Mouse (Mus musculus): Measurements from ENCODE around the gene Fbp1. TPM values are rescaled to one million over a fixed set of nuclear protein-coding genes. Genes with fewer than 3 reads are reported as not detected.

The Fbp1 gene
- polyA plus RNA-seq, 1 experiment from 2014 or later: 2.9 TPM

DNA sequence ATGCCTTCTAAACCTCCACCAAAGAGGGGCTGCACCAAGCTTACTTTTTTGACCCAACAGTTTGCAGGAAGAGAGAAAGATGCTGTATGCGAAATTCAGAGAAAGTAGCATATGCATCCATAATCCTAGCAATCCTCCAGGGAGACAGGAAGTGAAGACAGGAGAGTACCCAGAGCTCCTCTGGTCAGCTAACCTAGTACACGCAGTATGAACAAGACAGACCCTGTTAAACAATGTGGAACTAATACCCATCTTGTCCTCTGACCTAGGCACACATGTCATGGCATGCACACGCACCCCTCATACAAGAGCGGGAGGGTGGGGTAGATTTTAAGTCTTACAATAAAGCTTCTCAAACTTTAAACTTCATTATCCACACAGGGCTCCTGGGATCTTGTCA is 22.1 kb upstream of the Fbp1 start:
- Histone ChIP-seq H3K4me3 (no peak overlapping the region), H3K4me2 (no peak overlapping the region), H3K27me3 (no peaks in the 10 kb centered on the region), H3K36me3 (no peaks in the 10 kb centered on the region), H3K4me1 (replicated peaks) (peaks cover 18% of the 10 kb centered on the region), H3K9ac (no peak overlapping the region), H3K27ac (replicated peaks) (no peak overlapping the region), H3K9me3 (no peaks in the 10 kb centered on the region)
- ATAC-seq (ENCODE audit: low read depth): no peak
- 86% methylated on average over 4 of the region's 4 CpGs for WGBS

DNA sequence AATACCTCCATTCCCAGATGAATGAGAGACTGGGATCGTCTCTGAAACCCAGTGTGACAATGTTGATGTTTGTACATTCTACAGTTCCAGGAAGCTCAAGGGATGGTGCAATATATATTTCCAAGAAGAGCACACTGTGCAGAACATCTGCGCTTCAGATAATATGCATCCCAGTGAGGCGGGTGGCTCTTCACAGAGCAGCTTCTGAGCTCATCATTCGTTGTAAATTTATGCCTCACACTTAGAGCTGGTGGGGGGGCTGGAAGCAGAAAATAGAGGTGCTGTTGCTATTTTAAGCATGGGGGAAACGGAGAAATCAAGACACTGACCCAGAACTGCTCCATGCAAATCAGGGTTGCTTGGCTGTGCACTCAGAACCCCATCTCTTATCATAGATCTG is 21.7 kb upstream of the Fbp1 start:
- no peak overlapping the region for H3K9ac ChIP-seq
- no peak overlapping the region for H3K27ac ChIP-seq (replicated peaks)
- H3K4me2 ChIP-seq: no peak overlapping the region
- WGBS: 65% methylated on average over 5 of the region's 5 CpGs
- H3K27me3 ChIP-seq: no peaks in the 10 kb centered on the region
- no peak for ATAC-seq (ENCODE audit: low read depth)
- peaks cover 18% of the 10 kb centered on the region for H3K4me1 ChIP-seq (replicated peaks)
- no peak overlapping the region for H3K4me3 ChIP-seq
- no peaks in the 10 kb centered on the region for H3K9me3 ChIP-seq
- H3K36me3 ChIP-seq: no peaks in the 10 kb centered on the region

DNA sequence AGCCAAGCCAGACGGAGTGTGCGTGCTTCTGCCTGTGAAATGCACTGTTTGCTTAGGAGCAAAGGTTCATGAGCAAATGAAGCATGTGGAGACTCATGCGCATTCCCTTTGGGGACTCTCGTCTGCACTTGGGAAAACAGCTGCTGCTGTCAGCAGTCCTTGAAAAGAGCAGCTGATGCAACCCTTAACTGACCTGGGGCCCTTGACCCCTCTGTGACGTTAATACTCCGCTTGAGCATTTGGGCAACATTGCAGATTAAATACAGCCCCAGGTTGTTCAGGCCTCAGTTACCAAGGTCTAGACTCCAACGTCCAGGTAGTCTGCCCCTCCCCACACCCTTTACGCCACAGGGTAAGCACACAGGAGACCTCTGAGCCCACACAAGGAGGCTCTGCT is 20.1 kb upstream of the Fbp1 start:
- Histone ChIP-seq H3K27ac (replicated peaks) (peak overlapping the region; percentile 63), H3K4me2 (peak overlapping the region; percentile 35)
- ATAC-seq (ENCODE audit: low read depth): peak; percentile 53; the same call in 1 of the 2 replicates

DNA sequence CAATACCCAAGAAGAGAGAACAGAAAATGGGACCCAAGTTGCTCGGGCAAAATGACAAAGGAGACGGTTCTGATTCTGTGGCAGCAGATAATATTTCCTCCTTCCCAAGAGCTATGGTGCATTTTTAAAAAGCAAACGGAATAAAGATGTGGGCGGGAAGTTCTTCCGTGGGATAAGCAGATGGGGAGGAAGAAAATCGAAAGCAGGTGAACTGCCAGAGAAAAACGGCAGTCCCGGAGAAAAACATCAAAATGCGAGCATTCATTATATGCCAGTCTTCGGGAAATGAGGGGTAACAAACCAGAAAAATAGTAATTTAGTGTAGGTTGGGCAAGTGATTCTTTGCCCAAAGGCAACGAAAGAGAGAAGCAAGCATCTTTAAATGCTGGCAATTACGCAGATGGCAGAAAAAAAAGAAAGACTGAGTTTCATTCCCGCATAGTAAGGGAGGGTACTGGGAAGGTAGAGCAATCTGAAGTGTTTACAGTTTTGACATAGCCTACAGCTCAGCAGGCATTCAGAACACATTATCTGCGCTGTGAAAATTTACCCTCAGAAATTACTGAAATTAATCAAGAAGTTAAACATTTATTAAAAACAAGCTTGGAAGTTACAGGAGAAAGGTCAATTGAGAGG is 19.6 kb upstream of the Fbp1 start:
- Histone ChIP-seq H3K36me3 (no peaks in the 10 kb centered on the region), H3K9ac (no peak overlapping the region), H3K27me3 (no peaks in the 10 kb centered on the region), H3K27ac (replicated peaks) (peak overlapping the region; percentile 63), H3K4me3 (no peak overlapping the region), H3K4me1 (replicated peaks) (peaks cover 18% of the 10 kb centered on the region), H3K4me2 (peak overlapping the region; percentile 35), H3K9me3 (no peaks in the 10 kb centered on the region)
- WGBS: 61% methylated on average over 14 of the region's 14 CpGs
- no peak for ATAC-seq (ENCODE audit: low read depth)

More for the DNA sequence above, 20.1 kb upstream of the Fbp1 start:
- H3K36me3 ChIP-seq: no peaks in the 10 kb centered on the region
- H3K4me1 ChIP-seq (replicated peaks): peaks cover 18% of the 10 kb centered on the region
- 28% methylated on average over 8 of the region's 8 CpGs for WGBS
- H3K27me3 ChIP-seq: no peaks in the 10 kb centered on the region
- no peak overlapping the region for H3K4me3 ChIP-seq
- H3K9ac ChIP-seq: no peak overlapping the region
- no peaks in the 10 kb centered on the region for H3K9me3 ChIP-seq

DNA sequence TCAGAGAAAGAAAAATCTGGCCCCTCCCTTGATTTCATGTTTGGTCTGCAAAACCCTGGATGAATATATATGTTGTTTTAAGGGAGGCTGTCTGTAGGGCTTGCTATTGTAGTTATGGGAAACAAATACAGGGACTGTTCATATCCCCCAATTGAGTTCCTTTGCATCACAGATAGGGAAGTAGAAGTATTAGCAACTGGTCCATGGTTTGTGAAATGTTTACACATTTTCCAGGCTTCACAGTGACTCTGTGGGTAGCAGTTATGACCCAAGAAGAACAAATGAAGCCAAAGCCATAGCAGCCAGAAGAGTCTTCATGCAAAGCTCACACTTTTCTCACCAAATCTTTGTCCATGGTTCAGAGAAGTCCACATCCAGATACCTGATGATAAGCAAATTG is 13.1 kb upstream of the Fbp1 start:
- Histone ChIP-seq H3K9ac (no peak overlapping the region), H3K4me3 (no peak overlapping the region), H3K4me2 (no peak overlapping the region), H3K27me3 (no peaks in the 10 kb centered on the region), H3K36me3 (no peaks in the 10 kb centered on the region), H3K4me1 (replicated peaks) (no peaks in the 10 kb centered on the region), H3K9me3 (no peaks in the 10 kb centered on the region), H3K27ac (replicated peaks) (no peak overlapping the region)
- ATAC-seq (ENCODE audit: low read depth): no peak

DNA sequence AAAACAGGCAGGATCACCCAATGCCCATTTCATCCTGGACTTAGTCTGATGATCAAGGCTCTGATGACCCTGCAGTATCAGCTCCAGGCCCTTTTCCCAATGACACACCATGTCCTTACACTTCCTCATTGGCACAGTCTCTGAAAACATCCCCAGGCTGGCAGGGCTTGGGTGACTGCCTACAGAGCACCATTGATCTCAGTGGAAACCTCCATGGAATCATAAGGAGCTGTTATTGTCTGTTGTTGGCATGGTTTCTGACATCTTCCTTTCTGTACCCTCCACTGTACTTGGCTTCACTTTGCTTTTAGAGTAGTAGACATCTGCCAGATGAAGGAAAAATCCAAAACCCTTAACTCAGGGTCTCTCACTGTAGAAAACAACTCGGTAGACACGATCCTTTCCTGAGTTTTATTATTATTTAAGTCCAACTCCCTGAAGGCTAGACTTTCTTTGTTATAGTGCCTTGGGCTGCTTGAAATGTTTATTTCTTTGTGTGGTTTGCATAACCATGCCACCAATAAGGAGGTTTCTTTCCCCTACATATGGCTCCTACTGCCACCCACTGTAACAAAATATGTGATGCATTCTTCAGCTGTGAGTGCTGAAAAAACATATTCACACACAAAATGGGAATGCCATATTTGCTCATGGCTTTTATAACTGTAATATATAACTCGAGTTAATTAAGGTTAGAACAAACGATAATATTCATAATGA is 10.0 kb upstream of the Fbp1 start:
- H3K9me3 ChIP-seq: no peaks in the 10 kb centered on the region
- no peak overlapping the region for H3K4me2 ChIP-seq
- no peak overlapping the region for H3K27ac ChIP-seq (replicated peaks)
- H3K4me3 ChIP-seq: no peak overlapping the region
- H3K4me1 ChIP-seq (replicated peaks): no peaks in the 10 kb centered on the region
- no peaks in the 10 kb centered on the region for H3K36me3 ChIP-seq
- H3K9ac ChIP-seq: no peak overlapping the region
- H3K27me3 ChIP-seq: no peaks in the 10 kb centered on the region
- ATAC-seq (ENCODE audit: low read depth): no peak
- 86% methylated on average over 4 of the region's 4 CpGs for WGBS

DNA sequence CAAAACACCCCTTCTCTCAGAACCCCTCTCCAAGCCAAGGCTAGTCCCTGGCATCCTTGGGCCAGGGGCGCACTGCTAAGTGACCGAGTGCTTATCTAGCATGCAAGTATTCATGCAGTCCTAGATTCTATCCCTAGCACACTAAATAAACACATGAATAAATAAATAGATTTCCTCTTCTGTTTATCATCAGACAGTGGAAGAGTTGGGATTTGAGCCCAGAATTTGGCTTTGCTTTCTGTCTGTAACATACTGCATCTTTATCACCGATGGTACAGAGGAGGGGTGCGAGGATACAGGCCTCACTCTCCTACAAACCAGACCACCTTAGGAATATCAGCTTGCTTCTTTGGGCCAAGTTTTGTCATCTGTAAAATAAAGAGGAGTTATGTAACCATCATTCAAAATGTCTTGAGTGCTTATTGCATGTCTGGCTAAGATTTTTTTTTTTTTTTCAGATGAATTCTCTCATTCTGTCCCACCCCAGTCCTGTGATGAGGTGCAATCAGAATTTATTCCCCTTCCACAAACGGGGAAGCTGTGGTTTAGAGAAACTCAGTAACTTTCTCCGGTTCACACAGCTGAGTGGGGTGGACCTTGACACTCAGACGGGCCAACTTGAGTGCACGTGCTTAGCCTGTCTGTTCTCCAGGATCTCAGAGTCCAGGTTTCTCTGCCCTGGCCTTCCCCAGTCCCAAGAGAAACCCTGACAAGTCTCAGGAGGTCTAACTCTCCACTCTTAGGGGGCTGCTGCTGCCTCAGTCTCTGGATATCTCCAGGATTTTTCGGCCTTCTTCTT is 5.2 kb upstream of the Fbp1 start:
- no peaks in the 10 kb centered on the region for H3K36me3 ChIP-seq
- H3K27me3 ChIP-seq: peaks cover 24% of the 10 kb centered on the region
- H3K4me2 ChIP-seq: no peak overlapping the region
- H3K4me3 ChIP-seq: no peak overlapping the region
- peaks cover under 1% of the 10 kb centered on the region; the same call in 1 of the 2 replicates for H3K4me1 ChIP-seq (replicated peaks)
- 87% methylated on average over 9 of the region's 9 CpGs for WGBS
- H3K27ac ChIP-seq (replicated peaks): no peak overlapping the region
- no peak overlapping the region for H3K9ac ChIP-seq
- no peaks in the 10 kb centered on the region for H3K9me3 ChIP-seq
- ATAC-seq (ENCODE audit: low read depth): no peak

DNA sequence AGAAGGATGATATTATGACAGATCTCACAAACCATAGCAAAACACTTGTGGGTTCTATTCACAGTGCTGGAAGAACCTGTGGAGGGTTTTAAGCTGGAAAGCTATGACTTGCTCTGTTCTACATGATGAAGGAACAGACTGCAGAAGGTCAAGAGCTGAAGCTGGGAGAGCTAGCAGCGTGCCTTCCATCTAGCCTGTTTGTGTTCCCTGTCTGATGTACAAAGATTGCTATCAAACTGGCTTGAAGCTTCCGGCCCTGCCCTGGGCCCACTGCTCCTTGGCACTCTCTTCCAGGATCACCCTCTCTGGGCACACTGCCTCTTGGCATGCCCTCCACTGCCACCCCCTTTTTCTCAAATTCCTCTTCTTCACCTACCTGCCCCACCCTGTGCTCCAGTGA is 1.2 kb upstream of the Fbp1 start:
- no peak for ATAC-seq (ENCODE audit: low read depth)
- Histone ChIP-seq H3K27me3 (peaks cover 47% of the 10 kb centered on the region), H3K4me3 (no peak overlapping the region), H3K9ac (no peak overlapping the region), H3K4me1 (replicated peaks) (peaks cover 9% of the 10 kb centered on the region), H3K9me3 (no peaks in the 10 kb centered on the region), H3K36me3 (no peaks in the 10 kb centered on the region), H3K4me2 (no peak overlapping the region), H3K27ac (replicated peaks) (no peak overlapping the region)
- WGBS: 97% methylated on average over 2 of the region's 2 CpGs

DNA sequence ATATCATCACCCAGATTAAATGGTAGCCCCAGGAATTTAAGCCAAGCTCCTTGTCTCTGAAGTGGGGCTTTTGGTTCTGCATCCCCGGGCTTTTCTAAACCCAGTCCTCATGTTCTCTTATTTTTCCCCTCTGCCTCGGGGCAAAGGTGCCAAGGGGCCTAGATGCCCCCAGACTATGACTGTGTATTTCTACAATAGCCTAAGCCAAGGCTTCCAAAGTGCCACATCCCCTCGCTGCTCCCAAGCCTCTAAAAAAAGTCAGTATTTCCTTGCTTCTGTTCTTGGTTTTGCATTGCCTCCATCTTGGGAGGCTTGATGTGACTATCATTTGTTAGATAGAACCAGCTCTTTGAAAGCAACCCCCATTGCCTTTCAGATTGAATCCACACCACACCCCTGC is 3.5 kb downstream of the Fbp1 start:
- Histone ChIP-seq H3K4me1 (replicated peaks) (peaks cover 15% of the 10 kb centered on the region), H3K36me3 (no peaks in the 10 kb centered on the region), H3K9me3 (no peaks in the 10 kb centered on the region), H3K4me3 (no peak overlapping the region), H3K27me3 (peaks cover 36% of the 10 kb centered on the region), H3K9ac (no peak overlapping the region), H3K4me2 (no peak overlapping the region), H3K27ac (replicated peaks) (no peak overlapping the region)
- 85% methylated on average over 3 of the region's 3 CpGs for WGBS
- no peak for ATAC-seq (ENCODE audit: low read depth)

DNA sequence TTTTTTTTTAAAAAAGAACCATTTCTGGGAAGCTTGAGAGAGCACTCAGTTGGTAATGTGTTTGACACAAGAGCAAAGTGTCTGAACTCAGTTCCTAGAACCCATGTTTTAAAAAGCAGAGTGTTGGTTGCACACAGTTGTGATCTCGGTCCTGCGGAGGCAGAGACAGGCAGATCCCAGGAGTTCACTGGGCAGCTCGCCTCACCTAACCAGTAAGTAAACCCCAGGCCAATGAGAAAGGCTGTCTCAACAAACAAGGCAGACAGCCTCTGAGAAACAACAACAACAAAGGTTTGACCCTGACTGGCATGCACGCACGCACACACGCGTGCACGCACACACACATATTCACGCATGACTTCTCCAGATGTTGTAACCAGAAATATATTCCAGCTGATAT is 4.2 kb downstream of the Fbp1 start:
- Histone ChIP-seq H3K9me3 (no peaks in the 10 kb centered on the region), H3K4me3 (no peak overlapping the region), H3K27me3 (peaks cover 30% of the 10 kb centered on the region), H3K27ac (replicated peaks) (no peak overlapping the region), H3K4me1 (replicated peaks) (peaks cover 17% of the 10 kb centered on the region), H3K36me3 (no peaks in the 10 kb centered on the region), H3K9ac (no peak overlapping the region), H3K4me2 (no peak overlapping the region)
- no peak for ATAC-seq (ENCODE audit: low read depth)
- 90% methylated on average over 9 of the region's 9 CpGs for WGBS

DNA sequence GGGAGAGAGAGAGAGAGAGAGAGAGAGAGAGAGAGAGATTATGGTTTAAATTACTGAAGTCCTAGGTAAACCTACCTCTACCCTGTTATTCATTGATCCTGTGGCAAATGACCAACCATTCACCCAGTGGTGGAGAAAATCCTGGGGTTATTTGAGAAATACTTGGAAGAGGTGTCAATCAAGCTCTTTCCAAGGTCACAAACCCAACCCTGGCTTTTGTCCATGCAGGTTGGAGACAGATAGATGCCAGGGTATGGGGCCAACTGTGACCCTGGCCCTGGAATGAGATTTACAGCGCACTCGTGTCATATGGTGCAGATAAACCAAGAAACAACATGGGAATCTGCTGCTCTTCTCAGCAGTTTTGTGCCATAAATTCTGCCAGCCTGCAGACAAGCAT is 4.6 kb downstream of the Fbp1 start:
- no peaks in the 10 kb centered on the region for H3K9me3 ChIP-seq
- no peak overlapping the region for H3K9ac ChIP-seq
- H3K27ac ChIP-seq (replicated peaks): no peak overlapping the region
- peaks cover 25% of the 10 kb centered on the region for H3K27me3 ChIP-seq
- no peaks in the 10 kb centered on the region for H3K36me3 ChIP-seq
- H3K4me1 ChIP-seq (replicated peaks): peaks cover 17% of the 10 kb centered on the region
- H3K4me2 ChIP-seq: no peak overlapping the region
- H3K4me3 ChIP-seq: no peak overlapping the region
- 70% methylated on average over 2 of the region's 2 CpGs for WGBS
- ATAC-seq (ENCODE audit: low read depth): no peak

DNA sequence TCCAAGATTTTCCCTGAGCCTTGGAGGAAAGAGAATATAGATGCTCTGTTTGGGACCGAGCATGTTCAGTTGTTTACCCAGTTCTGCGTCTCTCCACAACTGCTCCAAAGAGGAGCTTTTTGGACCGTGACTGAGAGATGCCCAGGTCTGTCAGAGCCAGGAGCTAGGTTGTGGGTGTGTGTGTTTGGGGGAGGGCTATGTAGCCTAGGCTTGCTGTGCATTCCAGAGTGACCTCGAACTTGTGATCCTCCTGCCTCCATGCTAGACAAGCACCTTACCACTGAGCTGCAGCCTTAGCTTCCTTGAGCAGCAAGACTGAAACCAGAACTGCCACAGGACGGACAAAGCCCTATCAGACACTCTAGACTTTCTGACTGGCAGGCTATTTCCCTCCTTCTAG is 5.2 kb downstream of the Fbp1 start:
- Histone ChIP-seq H3K4me1 (replicated peaks) (peaks cover 13% of the 10 kb centered on the region), H3K9ac (no peak overlapping the region), H3K27me3 (peaks cover 19% of the 10 kb centered on the region), H3K27ac (replicated peaks) (no peak overlapping the region), H3K4me2 (no peak overlapping the region), H3K9me3 (no peaks in the 10 kb centered on the region), H3K4me3 (no peak overlapping the region), H3K36me3 (no peaks in the 10 kb centered on the region)
- 92% methylated on average over 5 of the region's 5 CpGs for WGBS
- no peak for ATAC-seq (ENCODE audit: low read depth)
